Comparison of ENCODE assay signal across 17 mouse cellular contexts in genomic region chr6:112119180-112119579, GRCm38 (mm10).
DNase-seq lines count a peak whose midpoint lies in the region; ATAC-seq and TF ChIP-seq lines count a peak whose summit lies in the region.
"Had no signal": no experiment of that assay in that cellular context is flagged by ENCODE, and none has a peak within 500 bp of the region (broad histone marks: within the 10 kb centered on the region; RNA-seq: fewer than 3 reads in every experiment).

No protein-coding gene starts in this region.

- H3K36me3 ChIP-seq in kidney, postnatal 0 days (ENCODE audit: insufficient read depth, low read length), result no peaks in the 10 kb centered on the region
- H3K36me3 ChIP-seq in E14TG2a.4 (ENCODE audit: insufficient read depth, low read length), result no peaks in the 10 kb centered on the region
- H3K36me3 ChIP-seq: heart, embryonic 13.5 days; liver, embryonic 13.5 days had no signal

- no peak for ATAC-seq in kidney, postnatal 0 days (replicated peaks; ENCODE audit: low FRiP score, low read depth)
- no peak for ATAC-seq in granulocyte monocyte progenitor cell, adult 5-6 weeks (replicated peaks; ENCODE audit: poor library complexity, severe bottlenecking)
- ATAC-seq: forebrain, embryonic 13.5 days had no signal

- no peak overlapping the region for H3K27ac ChIP-seq in kidney, postnatal 0 days
- H3K27ac ChIP-seq: forebrain, embryonic 13.5 days; heart, embryonic 13.5 days; liver, embryonic 13.5 days had no signal

- H3K4me2 ChIP-seq in kidney, postnatal 0 days (ENCODE audit: low read length), result no peak overlapping the region
- H3K4me2 ChIP-seq: forebrain, embryonic 13.5 days; heart, embryonic 13.5 days; liver, embryonic 13.5 days; midbrain, embryonic 11.5 days had no signal

- DNase-seq in kidney, postnatal 0 days (ENCODE audit: low spot score), result no peak
- DNase-seq in kidney, adult 9 months, result no peak
- DNase-seq in 416B (ENCODE audit: low read depth), result peak; percentile 15
- peak; percentile 45 for DNase-seq in embryo, embryonic 10.5 days (ENCODE audit: low spot score)
- DNase-seq in natural killer cell, adult 2 months (ENCODE audit: low spot score in 2 of 2), result no peak
- DNase-seq: cerebellum, adult 8-10 months; gastrocnemius, postnatal 10 days; kidney, adult 2 months; liver, embryonic 13.5 days; lung, postnatal 10 days; spleen, adult 18-20 months; thymus, postnatal 4 days had no signal

- H3K9ac ChIP-seq in kidney, postnatal 0 days (ENCODE audit: low read depth, low read length), result no peak overlapping the region
- H3K9ac ChIP-seq: forebrain, embryonic 13.5 days; heart, embryonic 13.5 days; liver, embryonic 13.5 days had no signal

- H3K4me3 ChIP-seq in kidney, postnatal 0 days (replicated peaks; ENCODE audit: low read depth, low read length), result no peak overlapping the region
- no peak overlapping the region for H3K4me3 ChIP-seq in E14TG2a.4 (replicated peaks; ENCODE audit: low read length)
- H3K4me3 ChIP-seq: forebrain, embryonic 13.5 days; heart, embryonic 13.5 days; liver, embryonic 13.5 days had no signal

- TF ChIP-seq CTCF in kidney, postnatal 0 days (IDR thresholded peaks at IDR 0.05; ENCODE audit: low read depth), result peak; percentile 37; the same call in 1 of the 2 replicates
- peak; percentile 81 for TF ChIP-seq CTCF in E14TG2a.4 (conservative IDR thresholded peaks at IDR 0.05; ENCODE audit: low read length)

- no peaks in the 10 kb centered on the region for H3K9me3 ChIP-seq in kidney, postnatal 0 days (replicated peaks; ENCODE audit: low read length)
- H3K9me3 ChIP-seq in E14TG2a.4 (ENCODE audit: low read length), result no peaks in the 10 kb centered on the region
- H3K9me3 ChIP-seq: forebrain, embryonic 13.5 days; heart, embryonic 13.5 days; liver, embryonic 13.5 days had no signal

- WGBS in kidney, postnatal 0 days, result 52% methylated on average over 2 of the region's 2 CpGs

- H3K27me3 ChIP-seq in kidney, postnatal 0 days (ENCODE audit: insufficient read depth, low read length), result no peaks in the 10 kb centered on the region
- H3K27me3 ChIP-seq in E14TG2a.4 (ENCODE audit: insufficient read depth, low read length), result no peaks in the 10 kb centered on the region
- H3K27me3 ChIP-seq: forebrain, embryonic 13.5 days; heart, embryonic 13.5 days; liver, embryonic 13.5 days had no signal

- H3K4me1 ChIP-seq in kidney, postnatal 0 days (replicated peaks; ENCODE audit: insufficient read depth, low read length), result no peaks in the 10 kb centered on the region
- H3K4me1 ChIP-seq in E14TG2a.4 (replicated peaks; ENCODE audit: low read depth, low read length), result no peaks in the 10 kb centered on the region
- H3K4me1 ChIP-seq: forebrain, embryonic 13.5 days; heart, embryonic 13.5 days; liver, embryonic 13.5 days had no signal

Comparison
In these comparisons a context has a peak if more than half of its experiments do, and no peak if none do; other contexts are left out.
1. DNase-seq: peak in 416B (single experiment) and embryo, embryonic 10.5 days (single experiment); none in kidney, postnatal 0 days (single experiment), kidney, adult 9 months (single experiment) and natural killer cell, adult 2 months (0 of 2).